Mouse (Mus musculus): ENCODE data around the gene Nomo1. TPM values are rescaled to one million over a fixed set of nuclear protein-coding genes. Genes with fewer than 3 reads are reported as not detected.

Gene Nomo1
- polyA plus RNA-seq, 1 experiment from 2014 or later = 35.3 TPM

DNA sequence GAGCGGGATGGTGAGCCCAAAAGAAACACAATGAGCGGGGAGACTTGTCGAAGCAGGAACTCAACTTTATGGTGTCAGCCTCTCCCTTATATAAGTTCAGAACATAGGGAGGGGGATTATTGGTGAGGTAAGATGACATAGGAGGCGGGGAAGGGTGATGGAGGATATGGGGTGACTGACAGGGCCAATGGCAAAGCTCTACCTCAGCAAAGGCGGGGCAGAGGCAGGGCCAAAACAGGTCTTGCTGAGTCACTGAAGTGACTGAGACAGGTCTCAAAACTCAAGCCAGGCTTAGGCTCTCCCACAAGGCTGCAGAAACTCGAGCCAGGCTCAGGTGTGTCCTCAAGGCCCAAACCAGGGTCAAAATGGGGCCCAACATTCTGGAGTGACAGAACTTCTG, 52.9 kb downstream of the Nomo1 start:
- Histone ChIP-seq H3K4me3 (no peak overlapping the region), H3K27ac (no peak overlapping the region), H3K27me3 (no peaks in the 10 kb centered on the region), H3K9ac (no peak overlapping the region), H3K4me2 (no peak overlapping the region), H3K36me3 (peaks cover 30% of the 10 kb centered on the region), H3K9me3 (no peaks in the 10 kb centered on the region), H3K4me1 (no peaks in the 10 kb centered on the region)
- no peak for ATAC-seq (ENCODE audit: insufficient number of reproducible peaks, low FRiP score, low TSS enrichment, low read depth)
- 81% methylated on average over 6 of the region's 6 CpGs for WGBS

DNA sequence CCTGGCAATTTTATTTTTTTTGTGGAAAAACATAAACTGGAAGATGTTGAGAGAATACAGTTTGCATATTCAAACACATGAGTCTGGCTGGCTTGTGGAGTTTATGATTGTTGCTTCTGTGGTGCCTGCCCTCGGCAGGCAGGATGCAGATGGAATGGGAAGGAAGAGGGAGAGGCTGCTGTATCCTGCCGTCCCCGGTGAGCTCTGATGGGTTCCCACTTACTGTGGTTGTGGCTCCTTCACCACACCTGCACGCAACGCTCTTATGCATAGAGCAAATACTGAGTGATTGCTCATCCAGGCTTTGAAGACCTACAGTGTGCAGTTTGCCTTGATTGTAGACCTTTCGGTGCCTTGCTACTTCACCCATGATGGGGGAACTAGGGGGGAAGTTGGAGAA, 54.7 kb downstream of the Nomo1 start:
- WGBS = 91% methylated on average over 6 of the region's 6 CpGs
- H3K4me2 ChIP-seq = no peak overlapping the region
- H3K4me1 ChIP-seq = no peaks in the 10 kb centered on the region
- ATAC-seq (ENCODE audit: insufficient number of reproducible peaks, low FRiP score, low TSS enrichment, low read depth) = no peak
- H3K27ac ChIP-seq = no peak overlapping the region
- H3K27me3 ChIP-seq = no peaks in the 10 kb centered on the region; the same call in 1 of the 2 replicates
- H3K9me3 ChIP-seq = no peaks in the 10 kb centered on the region
- peaks cover 12% of the 10 kb centered on the region for H3K36me3 ChIP-seq
- no peak overlapping the region for H3K9ac ChIP-seq
- no peak overlapping the region for H3K4me3 ChIP-seq

DNA sequence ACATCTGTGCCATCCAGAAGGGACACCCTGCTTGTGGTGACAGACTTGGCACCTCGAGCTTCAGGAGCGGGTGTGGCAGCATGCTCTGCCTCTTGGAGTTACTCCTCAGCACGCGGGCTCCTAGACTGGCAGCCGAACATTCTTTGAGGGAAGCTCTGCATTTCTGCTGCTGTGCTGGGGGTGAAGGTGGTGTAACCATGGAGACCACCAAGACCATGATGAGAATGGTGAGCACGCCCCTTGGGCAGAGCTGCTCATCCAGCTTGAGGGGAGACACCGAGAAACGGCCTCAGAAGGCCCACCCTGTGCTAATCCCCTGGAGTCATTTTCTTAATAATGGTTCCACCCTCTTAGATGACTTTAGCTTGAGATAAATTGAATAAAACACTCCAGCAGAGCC, 59.3 kb downstream of the Nomo1 start:
- Histone ChIP-seq H3K9ac (no peak overlapping the region), H3K4me3 (no peak overlapping the region), H3K9me3 (no peaks in the 10 kb centered on the region), H3K36me3 (no peaks in the 10 kb centered on the region), H3K4me2 (no peak overlapping the region), H3K27me3 (peaks cover 13% of the 10 kb centered on the region; the same call in 1 of the 2 replicates), H3K27ac (no peak overlapping the region), H3K4me1 (no peaks in the 10 kb centered on the region)
- no peak for ATAC-seq (ENCODE audit: insufficient number of reproducible peaks, low FRiP score, low TSS enrichment, low read depth)
- 49% methylated on average over 8 of the region's 8 CpGs for WGBS

- no peaks in the 10 kb centered on the region for H3K36me3 ChIP-seq
- H3K9me3 ChIP-seq = no peaks in the 10 kb centered on the region
- no peak for ATAC-seq (ENCODE audit: insufficient number of reproducible peaks, low FRiP score, low TSS enrichment, low read depth)
- no peak overlapping the region for H3K27ac ChIP-seq
- H3K4me1 ChIP-seq = peaks cover 7% of the 10 kb centered on the region
- no peak overlapping the region for H3K4me2 ChIP-seq
- H3K27me3 ChIP-seq = peaks cover 39% of the 10 kb centered on the region
- no peak overlapping the region for H3K9ac ChIP-seq
- 5% methylated on average over 4 of the region's 4 CpGs for WGBS
- H3K4me3 ChIP-seq = no peak overlapping the region
Measured at GRCm38 (mm10) chr7:46096136-46096535, 62.6 kb downstream of the Nomo1 start.

DNA sequence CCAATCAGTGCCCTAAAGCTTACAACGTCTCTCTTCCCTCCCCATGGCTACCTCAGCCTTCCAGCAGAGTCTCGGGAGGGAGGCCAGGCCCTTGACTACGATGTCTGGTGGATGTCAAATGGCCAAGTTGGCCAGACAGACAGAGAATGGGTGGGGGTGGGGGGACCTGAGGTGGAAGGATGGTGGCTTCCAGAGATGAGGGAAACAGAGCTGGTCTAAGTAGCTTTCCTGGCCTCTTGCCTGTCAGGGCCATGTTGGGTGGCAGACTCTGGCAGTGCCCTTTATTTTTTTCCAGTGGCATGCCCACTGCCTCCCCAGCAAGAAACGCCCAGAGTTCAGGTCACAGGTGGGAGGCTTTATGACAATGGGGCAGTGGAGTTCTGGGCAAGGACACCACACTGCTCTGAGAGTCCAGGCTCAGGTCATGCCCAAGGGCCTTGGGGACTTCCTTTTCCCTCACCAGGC, 63.9 kb downstream of the Nomo1 start:
- 45% methylated on average over 4 of the region's 4 CpGs for WGBS
- no peak for ATAC-seq (ENCODE audit: insufficient number of reproducible peaks, low FRiP score, low TSS enrichment, low read depth)
- no peak overlapping the region for H3K27ac ChIP-seq

GRCm38 (mm10) chr7:46098221-46098918, 64.9 kb downstream of the Nomo1 start:
- Histone ChIP-seq H3K4me3 (no peak overlapping the region), H3K4me1 (peaks cover 7% of the 10 kb centered on the region), H3K9me3 (no peaks in the 10 kb centered on the region), H3K27ac (no peak overlapping the region), H3K27me3 (peaks cover 39% of the 10 kb centered on the region), H3K9ac (no peak overlapping the region), H3K36me3 (no peaks in the 10 kb centered on the region), H3K4me2 (no peak overlapping the region)
- WGBS = 75% methylated on average over 19 of the region's 19 CpGs
- no peak for ATAC-seq (ENCODE audit: insufficient number of reproducible peaks, low FRiP score, low TSS enrichment, low read depth)

More for the DNA sequence above, 63.9 kb downstream of the Nomo1 start:
- H3K4me1 ChIP-seq = peaks cover 7% of the 10 kb centered on the region
- no peak overlapping the region for H3K9ac ChIP-seq
- no peak overlapping the region for H3K4me2 ChIP-seq
- H3K4me3 ChIP-seq = no peak overlapping the region
- H3K9me3 ChIP-seq = no peaks in the 10 kb centered on the region
- H3K36me3 ChIP-seq = no peaks in the 10 kb centered on the region
- peaks cover 39% of the 10 kb centered on the region for H3K27me3 ChIP-seq

DNA sequence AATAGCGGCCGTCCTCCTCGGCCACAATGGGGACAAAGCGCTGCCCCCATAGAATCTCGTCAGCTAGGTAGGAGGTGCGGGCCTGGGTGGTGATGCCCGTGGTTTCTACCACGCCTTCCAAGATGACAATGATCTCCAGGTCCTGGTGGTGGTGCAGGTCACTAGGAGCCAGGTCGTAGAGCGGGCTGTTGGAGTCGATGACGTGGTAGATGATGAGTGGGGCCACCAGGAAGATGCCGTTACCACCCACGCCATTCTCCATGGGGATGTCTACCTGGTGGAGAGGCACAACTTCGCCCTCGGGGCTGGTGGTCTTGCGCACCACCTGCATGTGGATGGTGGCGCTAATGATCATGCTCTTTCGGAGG, 65.4 kb downstream of the Nomo1 start:
- ATAC-seq (ENCODE audit: insufficient number of reproducible peaks, low FRiP score, low TSS enrichment, low read depth) = no peak
- Histone ChIP-seq H3K36me3 (no peaks in the 10 kb centered on the region), H3K4me2 (no peak overlapping the region), H3K27ac (no peak overlapping the region), H3K9ac (no peak overlapping the region), H3K9me3 (no peaks in the 10 kb centered on the region), H3K4me1 (peaks cover 7% of the 10 kb centered on the region), H3K4me3 (no peak overlapping the region), H3K27me3 (peaks cover 39% of the 10 kb centered on the region)
- 92% methylated on average over 19 of the region's 19 CpGs for WGBS

DNA sequence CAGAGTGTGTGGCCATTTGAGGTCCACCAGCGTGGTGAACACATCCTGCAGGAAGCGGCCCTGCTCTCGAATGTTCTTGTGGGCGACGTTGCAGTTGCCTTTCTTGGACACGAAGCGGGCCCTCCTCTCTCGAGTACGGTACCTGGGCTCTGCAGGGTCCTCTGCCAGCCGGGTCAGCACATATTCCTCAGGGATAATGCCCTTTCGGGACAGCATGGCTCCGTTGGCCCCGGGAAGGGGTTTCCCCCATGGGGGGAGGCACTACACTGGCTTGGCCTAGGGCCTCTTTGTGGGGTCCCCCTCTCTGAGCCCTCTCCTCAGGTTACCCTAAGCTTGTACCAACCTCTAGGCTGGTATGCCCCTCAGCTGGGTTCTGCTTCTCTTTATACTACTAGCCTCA, 66.2 kb downstream of the Nomo1 start:
- H3K36me3 ChIP-seq = no peaks in the 10 kb centered on the region
- H3K4me3 ChIP-seq = peak overlapping the region; percentile 49; the same call in 1 of the 2 replicates
- H3K4me1 ChIP-seq = peaks cover 10% of the 10 kb centered on the region
- no peak for ATAC-seq (ENCODE audit: insufficient number of reproducible peaks, low FRiP score, low TSS enrichment, low read depth)
- no peaks in the 10 kb centered on the region for H3K9me3 ChIP-seq
- WGBS = 81% methylated on average over 13 of the region's 13 CpGs
- H3K27me3 ChIP-seq = peaks cover 39% of the 10 kb centered on the region
- no peak overlapping the region for H3K9ac ChIP-seq
- H3K27ac ChIP-seq = no peak overlapping the region
- H3K4me2 ChIP-seq = no peak overlapping the region

DNA sequence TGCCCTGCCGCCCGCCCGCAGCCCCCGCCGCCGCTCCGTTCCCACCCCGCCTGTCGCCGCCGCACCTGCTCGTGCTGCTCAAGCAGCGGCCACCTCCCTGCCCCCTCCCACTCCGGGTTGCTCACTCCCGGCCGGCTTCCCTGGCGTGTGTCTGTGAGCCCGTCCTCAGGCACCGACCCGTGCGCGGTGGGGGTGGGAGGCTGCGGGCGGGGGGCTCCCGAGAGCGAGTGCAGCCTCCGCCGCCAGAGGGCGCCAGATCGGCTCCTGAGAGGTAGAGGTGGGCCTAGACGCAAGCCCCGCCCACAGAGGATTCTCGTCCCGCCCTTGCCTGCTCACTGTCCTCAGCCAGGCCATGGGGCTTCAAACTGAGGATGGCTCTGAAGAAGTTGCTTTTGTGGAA, 67.1 kb downstream of the Nomo1 start, which contains the start of gene Kcnj11:
Gene Kcnj11, minus strand, starts transcription at position 202 of the 400 bp plus-strand sequence.
- no peak within 1 kb of the TSS for H3K27ac ChIP-seq
- 0% methylated on average over 33 of the region's 34 CpGs for WGBS
- ATAC-seq (ENCODE audit: insufficient number of reproducible peaks, low FRiP score, low TSS enrichment, low read depth) = peak; percentile 52; the same call in 1 of the 2 replicates

GRCm38 (mm10) chr7:46103075-46103591, 69.6 kb downstream of the Nomo1 start:
- Histone ChIP-seq H3K9ac (no peak overlapping the region), H3K4me1 (peaks cover 10% of the 10 kb centered on the region), H3K27ac (no peak overlapping the region), H3K27me3 (peaks cover 25% of the 10 kb centered on the region), H3K9me3 (no peaks in the 10 kb centered on the region), H3K4me2 (no peak overlapping the region), H3K4me3 (no peak overlapping the region), H3K36me3 (no peaks in the 10 kb centered on the region)
- ATAC-seq (ENCODE audit: insufficient number of reproducible peaks, low FRiP score, low TSS enrichment, low read depth) = no peak
- 76% methylated on average over 8 of the region's 8 CpGs for WGBS

More for the DNA sequence above, 67.1 kb downstream of the Nomo1 start, which contains the start of gene Kcnj11:
- Histone ChIP-seq H3K4me3 (peak within 1 kb of the TSS; percentile 49), H3K4me1 (peaks cover 10% of the 10 kb centered on the region), H3K36me3 (no peaks in the 10 kb centered on the region), H3K27me3 (peaks cover 33% of the 10 kb centered on the region), H3K9ac (peak within 1 kb of the TSS; percentile 23; the same call in 1 of the 2 replicates), H3K4me2 (peak within 1 kb of the TSS; percentile 95), H3K9me3 (no peaks in the 10 kb centered on the region)

DNA sequence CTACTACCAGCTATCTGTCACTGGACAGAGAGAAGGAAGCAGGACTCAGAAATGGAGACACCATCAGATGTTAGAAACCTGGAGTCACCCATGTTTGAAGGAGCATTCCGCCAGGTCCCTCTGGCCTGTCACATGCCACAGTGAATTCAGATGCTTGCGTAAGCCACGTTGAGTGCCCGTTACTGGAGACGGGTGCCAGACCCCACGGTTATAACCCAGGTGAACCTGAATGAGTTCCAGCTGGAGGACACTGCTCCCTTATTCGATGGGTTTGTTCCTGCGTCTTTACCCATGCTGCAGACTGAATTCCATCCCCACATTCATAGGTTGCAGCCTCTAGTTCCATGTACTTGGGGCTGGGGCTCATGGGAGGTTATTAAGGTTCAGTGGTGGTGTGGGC, 70.3 kb downstream of the Nomo1 start:
- 70% methylated on average over 8 of the region's 8 CpGs for WGBS
- Histone ChIP-seq H3K4me3 (no peak overlapping the region), H3K27me3 (peaks cover 21% of the 10 kb centered on the region), H3K4me2 (no peak overlapping the region), H3K9me3 (no peaks in the 10 kb centered on the region), H3K9ac (no peak overlapping the region), H3K4me1 (peaks cover 10% of the 10 kb centered on the region), H3K27ac (no peak overlapping the region), H3K36me3 (no peaks in the 10 kb centered on the region)
- ATAC-seq (ENCODE audit: insufficient number of reproducible peaks, low FRiP score, low TSS enrichment, low read depth) = no peak

- H3K27me3 ChIP-seq = peaks cover 14% of the 10 kb centered on the region
- ATAC-seq (ENCODE audit: insufficient number of reproducible peaks, low FRiP score, low TSS enrichment, low read depth) = no peak
- 80% methylated on average over 27 of the region's 27 CpGs for WGBS
Measured at GRCm38 (mm10) chr7:46104256-46104915, 70.9 kb downstream of the Nomo1 start.

More at GRCm38 (mm10) chr7:46104256-46104915, 70.9 kb downstream of the Nomo1 start:
- H3K36me3 ChIP-seq = no peaks in the 10 kb centered on the region
- no peaks in the 10 kb centered on the region for H3K9me3 ChIP-seq
- H3K4me2 ChIP-seq = no peak overlapping the region
- H3K9ac ChIP-seq = no peak overlapping the region
- H3K27ac ChIP-seq = no peak overlapping the region
- no peak overlapping the region for H3K4me3 ChIP-seq
- peaks cover 10% of the 10 kb centered on the region for H3K4me1 ChIP-seq

Measured in limb, embryonic 15.5 days (tissue).